Mouse (Mus musculus) c-Kit-positive CD71-negative TER-119-negative erythroid progenitor cells, embryonic 14.5 days (primary cell): ENCODE measurements around the gene Ranbp3.

Experiments
- DNase-seq: peaks from one replicate; pipeline ENCODE4 v3.0.0-alpha.2; 2013; ENCODE audit warnings: low read depth

Ranbp3 gene

GRCm38 (mm10) chr17:56673647-56674416 is 738 bp downstream of the Ranbp3 start:
- no peak for DNase-seq

DNA sequence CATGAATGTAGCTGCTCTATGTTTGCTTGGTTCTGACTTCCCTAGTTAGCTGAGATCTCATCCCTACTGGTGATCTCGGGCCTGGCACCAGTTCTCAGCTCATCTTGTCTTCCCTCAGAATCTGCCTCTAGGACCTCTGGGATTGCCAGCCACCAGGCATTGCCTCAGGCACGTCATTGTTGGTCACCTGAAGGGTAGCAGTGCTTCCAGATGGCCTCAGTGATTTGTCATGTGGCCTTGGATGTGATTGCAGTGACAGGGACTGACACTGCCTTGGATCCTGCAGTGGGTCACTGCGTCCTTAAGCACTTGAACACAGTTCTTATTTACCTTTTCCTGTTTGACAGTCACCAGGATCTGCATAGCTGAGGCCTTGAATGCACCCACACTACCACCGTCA is 8.7 kb downstream of the Ranbp3 start:
- no peak for DNase-seq

DNA sequence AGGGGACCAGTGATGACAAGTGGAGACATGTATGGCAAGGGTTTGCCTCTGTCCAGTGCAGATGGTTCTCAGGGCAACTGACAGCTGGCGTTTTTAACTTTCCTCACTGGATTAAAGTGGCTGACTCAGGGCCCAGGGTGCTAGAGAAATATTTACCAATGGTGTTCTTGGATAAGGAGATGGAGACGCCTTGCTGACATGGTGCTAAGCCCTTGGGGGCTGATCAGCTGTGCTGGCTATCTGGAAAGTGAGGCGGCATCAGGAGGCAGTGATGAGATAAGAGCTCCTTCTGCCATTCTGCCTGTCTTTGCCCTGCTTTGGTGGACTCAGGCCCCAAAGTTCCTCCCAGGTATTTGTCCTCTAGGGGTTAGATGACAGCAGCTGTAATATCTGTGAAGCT is 9.8 kb downstream of the Ranbp3 start:
- DNase-seq = no peak

GRCm38 (mm10) chr17:56683546-56684140 is 10.5 kb downstream of the Ranbp3 start:
- no peak for DNase-seq

DNA sequence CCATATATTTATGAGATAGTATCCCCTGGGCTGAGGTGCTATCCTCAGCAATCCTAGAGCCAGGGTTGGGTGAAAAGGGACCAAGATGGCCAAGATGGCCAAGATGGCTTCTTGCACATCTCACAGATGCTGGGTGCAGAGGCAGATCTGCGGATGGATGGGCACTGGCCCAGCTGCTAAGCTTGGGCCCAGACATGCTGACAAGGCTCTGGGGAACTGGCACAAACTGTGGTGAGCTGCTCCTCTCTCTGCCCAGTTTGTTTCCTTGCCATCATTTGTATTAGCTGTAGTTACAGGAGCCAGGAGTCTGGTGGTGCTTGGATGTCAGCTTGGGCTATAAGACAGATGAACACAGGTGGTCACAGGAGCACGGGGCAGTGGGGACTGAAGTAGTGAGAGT is 11.6 kb downstream of the Ranbp3 start:
- DNase-seq = no peak

GRCm38 (mm10) chr17:56686801-56687200 is 13.7 kb downstream of the Ranbp3 start:
- no peak for DNase-seq

- DNase-seq = no peak
Observed at GRCm38 (mm10) chr17:56688045-56688444, 15.0 kb downstream of the Ranbp3 start.

GRCm38 (mm10) chr17:56688689-56689088 is 15.6 kb downstream of the Ranbp3 start:
- DNase-seq = no peak

- DNase-seq = no peak
Observed at GRCm38 (mm10) chr17:56693395-56693794, 20.3 kb downstream of the Ranbp3 start.

DNA sequence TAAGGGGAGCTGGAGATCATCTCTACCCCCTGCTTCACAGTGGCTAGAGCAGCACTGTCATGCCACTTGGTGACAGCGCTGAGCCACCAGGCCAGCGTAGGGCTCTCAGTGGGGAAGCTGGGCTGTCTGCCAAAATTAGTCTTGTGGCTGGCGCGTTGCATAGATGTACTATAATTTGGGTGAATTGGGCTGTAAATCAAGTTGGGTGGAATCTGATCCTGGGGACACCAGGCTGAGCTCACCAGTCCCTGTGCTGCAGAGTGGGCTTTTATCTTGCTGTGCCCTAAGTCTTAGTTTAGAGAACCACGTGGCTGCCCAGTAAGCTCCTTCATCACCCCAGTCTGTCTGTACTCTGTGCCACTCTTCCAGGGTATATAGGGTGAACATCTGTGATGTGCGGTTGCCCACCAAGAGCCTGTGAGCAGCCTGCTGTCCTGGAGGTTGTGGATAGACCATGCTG is 20.8 kb downstream of the Ranbp3 start:
- no peak for DNase-seq

DNA sequence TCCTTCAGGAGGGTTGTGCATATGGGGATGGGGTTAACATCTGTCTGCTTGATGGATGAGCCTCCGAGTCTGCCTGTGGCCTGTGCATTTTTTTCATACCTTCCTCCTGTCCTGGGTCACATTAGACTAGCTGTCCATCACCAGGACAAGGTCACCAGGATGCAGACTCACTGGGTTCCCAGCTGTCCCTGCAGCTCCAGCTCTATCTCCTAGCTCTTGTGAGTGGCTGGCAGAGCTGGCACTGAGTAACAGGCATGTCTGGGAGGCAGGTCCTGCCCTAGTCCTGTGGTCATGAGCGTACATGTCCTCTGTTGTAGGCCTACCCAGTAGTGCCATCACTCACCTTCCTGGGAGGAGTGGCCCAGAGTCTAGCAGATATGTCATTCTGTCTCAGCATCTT is 27.4 kb downstream of the Ranbp3 start:
- DNase-seq = no peak

- DNase-seq = no peak
Observed at GRCm38 (mm10) chr17:56703038-56703437, 29.9 kb downstream of the Ranbp3 start.

DNA sequence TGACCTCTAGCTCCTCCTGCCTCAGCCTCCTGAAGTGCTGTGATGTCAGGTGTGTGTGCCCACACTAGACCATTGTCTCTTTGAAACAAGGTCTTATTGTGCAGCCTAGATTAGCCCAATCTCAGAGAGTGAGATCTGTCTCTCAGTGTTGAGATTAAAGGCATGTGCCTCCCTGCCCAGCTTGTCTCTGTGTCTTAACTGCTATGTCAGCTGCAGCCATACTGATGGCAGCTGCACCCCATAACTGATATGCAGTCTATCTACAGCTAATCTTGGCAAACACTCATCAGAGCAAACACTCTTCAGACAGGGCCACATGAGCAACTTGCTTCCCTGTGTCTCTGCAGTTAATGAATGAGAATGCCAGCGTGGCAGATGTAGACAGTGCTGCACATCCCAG is 33.4 kb downstream of the Ranbp3 start:
- no peak for DNase-seq

GRCm38 (mm10) chr17:56708692-56709091 is 35.6 kb downstream of the Ranbp3 start:
- DNase-seq = no peak

DNA sequence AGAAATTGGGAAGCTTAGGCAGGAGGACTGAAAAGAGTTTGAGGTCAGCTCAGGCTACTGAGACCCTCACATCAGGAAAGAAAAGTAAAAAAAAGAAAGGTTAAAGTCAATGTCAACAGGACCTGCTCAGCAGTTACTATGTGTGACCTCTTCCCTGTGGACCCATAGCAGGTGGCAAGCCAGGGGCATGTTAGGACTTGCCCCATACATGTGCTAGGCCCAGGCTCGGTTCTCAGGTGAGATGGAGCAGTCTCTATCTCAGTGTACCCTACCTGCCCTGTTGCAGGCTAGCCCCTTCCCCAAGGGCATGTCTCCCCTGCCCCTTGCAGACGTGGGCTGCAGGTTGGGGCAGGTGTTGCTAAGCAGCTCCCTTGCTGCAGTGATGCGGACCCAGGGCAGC is 36.6 kb downstream of the Ranbp3 start:
- no peak for DNase-seq

- DNase-seq = no peak
Observed at GRCm38 (mm10) chr17:56715360-56715759, 42.3 kb downstream of the Ranbp3 start.

DNA sequence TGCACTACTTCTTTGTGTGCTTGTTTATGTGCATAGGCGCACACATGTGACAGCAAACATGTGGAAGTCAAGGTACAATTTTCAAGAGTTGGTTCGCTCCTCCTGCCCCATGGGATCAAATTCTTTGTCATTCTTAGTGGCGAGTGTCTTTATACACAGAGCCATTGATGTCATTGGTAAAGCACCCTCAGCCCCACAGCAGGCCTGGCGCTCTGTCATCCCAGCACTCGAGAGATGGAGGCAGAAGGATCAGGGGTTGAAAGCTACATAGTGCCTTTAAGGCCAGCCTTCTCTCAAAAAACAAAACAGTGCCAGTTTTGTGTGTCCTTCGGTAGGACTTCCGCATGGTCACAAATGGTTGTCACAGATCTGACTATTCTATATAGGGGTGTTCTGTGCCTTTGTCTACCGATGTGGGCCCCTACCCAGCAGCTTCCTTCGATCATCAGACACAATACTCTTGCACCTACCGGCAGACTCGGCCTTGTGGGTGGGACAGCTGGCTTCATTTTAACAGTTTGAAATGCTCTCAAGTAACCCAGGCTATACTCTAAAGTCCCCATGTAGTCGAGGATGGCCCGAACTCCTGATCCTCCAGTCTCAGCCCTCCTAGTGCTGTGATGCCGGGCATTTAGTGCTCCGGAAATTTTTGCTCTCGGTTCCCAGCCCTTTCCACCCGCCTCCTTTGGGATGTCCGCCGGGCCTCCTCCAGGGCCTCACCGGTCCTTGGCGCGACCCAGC is 43.0 kb downstream of the Ranbp3 start:
- no peak for DNase-seq

- peak; percentile 100 for DNase-seq
Observed at GRCm38 (mm10) chr17:56716655-56717362, 43.7 kb downstream of the Ranbp3 start.

DNA sequence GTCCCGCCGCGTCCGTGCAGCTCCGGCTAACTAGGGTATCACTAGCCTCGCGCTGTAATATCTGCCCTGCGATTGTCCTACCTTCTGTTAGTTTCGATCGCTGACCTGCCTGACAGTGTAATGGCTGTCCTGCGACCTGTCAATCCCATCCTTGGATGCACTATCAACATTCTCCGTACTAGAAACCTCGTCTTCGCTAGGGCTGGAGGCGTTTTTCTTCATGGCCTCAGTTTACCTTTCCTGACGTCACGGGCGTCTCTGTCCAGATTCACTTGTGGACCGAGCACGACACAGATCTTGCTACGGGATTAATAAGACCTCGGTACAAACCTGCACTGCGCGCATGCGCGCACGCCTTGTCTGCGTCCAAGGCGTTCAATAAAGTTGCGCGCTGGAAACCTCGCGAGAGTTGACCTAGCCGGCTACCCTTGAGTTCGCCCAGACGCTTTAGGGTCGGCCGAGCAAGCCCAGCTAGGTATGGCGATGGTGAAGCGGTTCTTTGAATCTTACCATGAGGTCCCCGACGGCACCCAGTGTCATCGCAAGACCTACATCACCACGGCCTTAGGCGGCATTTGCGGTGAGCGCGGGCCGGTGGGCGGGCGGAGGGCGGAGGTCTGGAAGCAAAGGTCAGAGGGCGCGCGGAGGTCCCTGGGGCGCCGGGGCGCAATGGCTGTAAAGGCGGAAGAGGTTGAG is 44.4 kb downstream of the Ranbp3 start, which contains the start of the genes Ndufa11 and Vmac:
Ndufa11 (plus strand) TSS at position 405 of the 696 bp plus-strand sequence.
Vmac (minus strand) TSS at position 660 of the 696 bp plus-strand sequence.
- DNase-seq = peak; percentile 98

DNA sequence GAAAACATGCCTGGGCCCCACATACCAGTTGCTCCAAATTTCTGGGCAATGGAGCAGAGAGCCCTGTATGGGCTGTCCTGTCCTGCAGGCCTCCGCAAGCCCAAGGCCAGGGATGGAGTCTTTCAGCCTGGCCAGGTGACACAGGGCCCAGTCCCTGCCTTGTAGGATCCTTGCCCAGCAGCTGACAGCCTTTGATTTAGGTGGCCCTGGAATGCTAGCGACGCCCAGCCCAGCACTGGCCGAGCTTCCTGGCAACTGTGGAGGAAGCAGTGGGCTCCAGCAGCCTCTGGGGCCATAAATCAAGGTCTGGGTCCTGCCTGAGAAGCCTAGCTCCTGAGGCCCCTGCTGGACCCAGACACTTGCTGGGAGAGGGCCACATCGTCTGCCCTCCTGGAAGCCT is 49.3 kb downstream of the Ranbp3 start:
- no peak for DNase-seq

DNA sequence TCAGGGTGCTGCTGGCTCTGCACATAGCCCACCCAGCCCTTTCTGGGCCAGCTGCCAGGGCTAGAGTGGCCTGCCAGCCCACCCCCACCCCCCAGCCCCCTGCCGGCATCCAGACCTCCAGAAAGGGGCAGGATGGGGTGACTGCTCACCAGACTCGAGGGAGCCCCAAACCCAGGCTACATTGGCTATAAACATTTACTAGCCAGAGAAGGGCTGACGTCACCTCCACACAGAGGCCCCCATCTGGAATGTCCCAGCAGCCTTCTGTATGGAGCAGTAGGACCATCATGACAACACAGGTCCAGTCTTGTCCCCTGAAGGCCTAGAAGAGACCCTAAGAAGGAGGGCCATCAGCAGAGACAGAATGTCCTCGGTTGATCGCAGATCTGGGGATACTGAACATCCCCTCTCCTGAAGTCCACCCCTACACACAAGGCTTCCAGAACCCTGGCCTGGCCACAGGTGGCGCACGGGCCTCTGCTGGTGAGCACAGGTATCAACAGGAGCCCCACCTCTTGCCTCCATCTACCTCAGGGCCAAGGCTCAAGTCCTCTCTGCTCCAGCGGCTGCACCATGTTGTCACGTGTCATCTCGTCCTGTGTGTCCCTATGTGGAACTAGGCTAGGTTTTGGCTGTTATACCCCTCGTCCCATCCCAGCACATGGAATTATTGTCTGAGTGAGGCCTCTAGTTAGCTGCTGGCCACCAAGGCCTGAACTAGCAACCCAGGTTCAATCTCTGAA is 50.5 kb downstream of the Ranbp3 start:
- no peak for DNase-seq
